Mouse (Mus musculus) heart, adult 18-20 months (tissue): ENCODE measurements around the gene Ccnl1. TPM values are rescaled to one million over a fixed set of nuclear protein-coding genes. Genes with fewer than 3 reads are reported as not detected.

Experiments used
- DNase-seq, 2 experiments: peaks; one replicate each; pipeline ENCODE4 v3.0.0; 2021 to 2022; ENCODE audit warnings: mixed read lengths in 1 of 2
- total RNA-seq, 2 experiments: library from RNA; stranded (reverse); gene quantifications; 2 replicates each; pipeline ENCODE4 v1.2.3; 2021

The Ccnl1 gene
- total RNA-seq, 2 experiments from 2014 or later, result 14.7 to 20.8 TPM

- no peak for DNase-seq
These were observed 30.9 kb downstream of the Ccnl1 start for GRCm38 (mm10) chr3:65927101-65927501.

- no peak for DNase-seq
These were observed 31.6 kb downstream of the Ccnl1 start for GRCm38 (mm10) chr3:65926426-65926825.

- no peak for DNase-seq
These were observed 32.9 kb downstream of the Ccnl1 start for GRCm38 (mm10) chr3:65925058-65925740.

- DNase-seq, result peak in 1 of 2 experiments; percentile 66
These were observed 35.6 kb downstream of the Ccnl1 start for GRCm38 (mm10) chr3:65922420-65922819.

- DNase-seq, result no peak
These were observed 36.4 kb downstream of the Ccnl1 start for GRCm38 (mm10) chr3:65921671-65922070.

- DNase-seq, result no peak
These were observed 39.0 kb downstream of the Ccnl1 start for GRCm38 (mm10) chr3:65919016-65919415.

- DNase-seq, result no peak
These were observed 45.1 kb downstream of the Ccnl1 start for GRCm38 (mm10) chr3:65912928-65913327.

GRCm38 (mm10) chr3:65912217-65912616 is 45.8 kb downstream of the Ccnl1 start:
- no peak for DNase-seq

GRCm38 (mm10) chr3:65911265-65911664 is 46.8 kb downstream of the Ccnl1 start:
- DNase-seq, result no peak

GRCm38 (mm10) chr3:65909454-65909853 is 48.6 kb downstream of the Ccnl1 start:
- DNase-seq, result no peak

- DNase-seq, result no peak
These were observed 50.5 kb downstream of the Ccnl1 start for GRCm38 (mm10) chr3:65907536-65907935.

- DNase-seq, result peak; percentile 64 to 72
These were observed 52.5 kb downstream of the Ccnl1 start for GRCm38 (mm10) chr3:65905281-65906169.

GRCm38 (mm10) chr3:65904711-65905110 is 53.3 kb downstream of the Ccnl1 start:
- peak; percentile 50 to 69 for DNase-seq

GRCm38 (mm10) chr3:65904106-65904505 is 53.9 kb downstream of the Ccnl1 start:
- no peak for DNase-seq

GRCm38 (mm10) chr3:65898598-65899278 is 59.3 kb downstream of the Ccnl1 start:
- DNase-seq, result no peak

GRCm38 (mm10) chr3:65897233-65897993 is 60.6 kb downstream of the Ccnl1 start:
- peak in 1 of 2 experiments; percentile 56 for DNase-seq
